Mouse (Mus musculus): ENCODE measurements around the gene Carm1.

- TF ChIP-seq POLR2A (IDR thresholded peaks at IDR 0.05; ENCODE audit: low read depth, low read length) (no peak), NELFE (IDR thresholded peaks at IDR 0.05; ENCODE audit: low read depth, low read length) (no peak), MAX (IDR thresholded peaks at IDR 0.05; ENCODE audit: low read length) (no peak), CTCF (conservative IDR thresholded peaks at IDR 0.05 in 1 of 2, IDR thresholded peaks at IDR 0.05 in 1 of 2; ENCODE audit: low read depth in 2 of 2, low read length in 2 of 2) (no peak), MEF2A (IDR thresholded peaks at IDR 0.05; ENCODE audit: borderline replicate concordance, low read depth, low read length) (no peak)
Measured at GRCm38 (mm10) chr9:21627145-21627795, 80.6 kb downstream of the Carm1 start.
